Mouse (Mus musculus) lung, adult 18-20 months (tissue): ENCODE results near the gene Kdm5b.

Experiments
- DNase-seq, 2 experiments: peaks; one replicate each; pipeline ENCODE4 v3.0.0; 2022; ENCODE audit warnings: mixed read lengths in 2 of 2

The Kdm5b gene

DNA sequence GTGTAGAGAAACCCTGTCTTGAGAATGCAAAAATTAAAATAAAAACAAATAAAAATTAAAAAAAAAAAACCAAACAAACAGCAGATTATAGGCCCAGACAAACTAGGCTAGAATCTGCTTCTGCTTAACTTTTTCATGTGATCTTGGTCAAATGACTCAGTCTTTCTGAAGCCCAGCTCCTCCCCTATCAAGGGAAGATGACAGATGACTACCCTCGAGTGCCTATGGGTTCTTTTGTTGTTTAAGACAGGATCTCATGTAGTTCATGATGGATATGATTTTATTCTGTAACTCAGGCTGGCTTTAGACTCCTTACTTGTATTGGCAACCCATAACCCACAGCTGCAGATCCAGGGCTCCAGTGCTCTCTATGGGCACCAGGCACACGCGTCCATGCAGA lies 8.1 kb upstream of the Kdm5b start:
- DNase-seq = no peak

DNA sequence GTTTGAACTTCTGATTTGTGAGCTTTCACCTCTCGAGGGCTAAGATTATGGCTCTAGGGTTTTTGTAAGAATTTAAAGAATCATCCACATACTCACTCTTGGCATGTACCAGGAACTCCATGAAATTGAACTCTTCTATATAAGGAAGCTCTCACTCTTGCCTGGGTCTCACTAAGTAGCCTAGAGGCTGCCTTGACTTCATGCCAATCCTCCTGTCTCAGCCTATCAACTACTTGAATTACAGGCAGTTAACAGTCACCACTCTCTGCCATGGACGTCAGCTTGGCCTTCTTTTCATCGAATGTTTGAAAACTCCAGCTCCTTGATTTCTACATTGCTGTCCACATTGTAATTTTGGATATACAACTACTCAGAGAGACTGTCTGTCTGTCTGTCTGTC lies 7.6 kb upstream of the Kdm5b start:
- DNase-seq = no peak

DNA sequence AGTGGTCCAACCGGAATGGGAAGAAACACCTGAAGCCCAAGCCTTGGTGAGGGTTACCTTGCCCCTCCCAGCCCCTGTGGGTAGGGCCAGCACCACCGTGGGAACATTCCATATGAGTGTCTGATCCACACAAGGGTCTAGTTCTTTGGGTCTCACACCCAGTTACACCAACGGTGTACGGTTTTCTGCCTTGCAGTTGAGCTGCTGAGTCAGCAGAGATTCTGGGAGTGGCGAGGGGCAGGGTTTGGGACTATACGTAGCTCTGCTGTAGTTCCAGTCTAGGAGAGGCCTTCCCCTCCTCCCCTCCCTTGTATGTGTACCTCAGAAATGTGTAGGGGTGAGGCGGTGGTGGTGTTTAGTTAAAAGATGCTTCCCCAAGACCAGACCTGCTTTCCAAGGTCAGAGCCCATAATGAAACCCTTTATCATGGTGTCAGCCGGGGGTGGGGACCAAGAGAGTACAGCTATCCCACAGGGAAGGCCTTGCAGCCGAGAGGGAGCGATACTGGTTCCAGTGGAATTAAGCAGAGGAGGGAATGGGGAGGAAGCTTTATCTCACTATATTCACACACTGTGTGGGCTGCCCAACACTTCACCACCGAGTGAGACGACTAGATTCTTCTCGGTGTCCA lies 4.6 kb upstream of the Kdm5b start:
- peak; percentile 66 to 80 for DNase-seq

DNA sequence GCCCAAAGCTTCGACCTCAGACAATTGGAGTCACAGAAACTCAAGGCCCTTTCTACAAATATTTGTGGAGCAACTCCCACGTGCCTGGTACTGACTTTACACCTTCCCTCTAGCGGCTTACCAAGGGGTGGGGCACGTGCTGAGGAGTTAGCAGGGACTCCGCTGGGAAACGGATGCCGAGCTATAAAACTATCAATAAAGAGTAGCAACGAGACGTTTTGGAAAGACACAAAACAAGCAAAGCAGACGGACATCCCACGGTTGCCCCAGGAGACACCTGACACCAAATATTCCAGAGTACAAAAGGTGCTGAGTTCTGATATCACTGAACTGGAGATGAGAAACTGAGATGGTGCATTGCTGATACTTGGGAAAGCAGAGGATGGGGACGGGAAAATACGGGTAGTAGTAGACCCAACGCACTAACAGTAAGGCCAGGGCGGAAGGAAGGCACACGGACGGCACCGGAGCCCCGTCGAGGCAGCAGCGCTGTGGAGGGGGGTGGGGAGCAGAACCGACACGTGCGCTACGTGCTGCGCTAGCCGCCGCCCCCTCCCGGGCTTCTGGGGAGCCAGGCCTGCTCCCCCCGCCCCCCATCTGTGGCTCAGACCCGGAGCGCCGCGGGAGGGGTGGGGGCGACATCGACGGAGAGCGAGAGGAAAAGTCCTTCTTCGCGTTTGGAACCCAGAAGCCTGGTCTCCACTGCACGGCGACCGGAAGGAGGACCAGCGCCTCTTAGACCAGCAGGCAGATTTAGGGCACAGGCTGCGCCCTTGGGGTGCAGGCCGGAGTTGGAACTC lies 3.9 kb upstream of the Kdm5b start:
- DNase-seq = peak; percentile 38 to 60

DNA sequence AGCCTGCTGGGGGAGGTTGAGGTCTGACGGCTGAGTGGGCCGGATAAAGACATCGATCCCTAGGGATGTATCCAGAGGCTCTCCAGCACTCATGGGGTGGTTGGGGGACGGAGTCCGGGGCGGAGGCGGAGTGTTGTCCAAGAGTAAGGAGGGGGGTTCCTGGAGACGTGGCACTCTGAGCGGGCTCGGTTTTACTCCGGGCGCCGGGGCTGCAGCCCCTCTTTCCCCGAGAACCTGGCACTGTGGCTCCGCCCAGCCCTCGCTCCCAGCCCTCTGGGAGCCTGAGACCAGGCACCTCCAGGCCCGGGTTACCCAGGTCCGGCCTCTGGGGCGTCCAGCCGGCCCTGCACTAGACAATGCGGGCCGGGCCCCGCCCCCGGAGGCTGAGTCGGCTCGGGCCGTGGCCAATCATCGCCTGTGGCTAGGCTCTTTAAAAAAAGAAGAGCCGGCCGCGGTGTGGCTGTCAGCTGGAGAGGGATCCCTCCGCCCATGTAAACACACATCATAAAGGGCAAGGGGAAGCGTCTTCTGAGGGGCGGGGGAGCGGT lies 3.2 kb upstream of the Kdm5b start:
- DNase-seq = peak; percentile 96 to 97

DNA sequence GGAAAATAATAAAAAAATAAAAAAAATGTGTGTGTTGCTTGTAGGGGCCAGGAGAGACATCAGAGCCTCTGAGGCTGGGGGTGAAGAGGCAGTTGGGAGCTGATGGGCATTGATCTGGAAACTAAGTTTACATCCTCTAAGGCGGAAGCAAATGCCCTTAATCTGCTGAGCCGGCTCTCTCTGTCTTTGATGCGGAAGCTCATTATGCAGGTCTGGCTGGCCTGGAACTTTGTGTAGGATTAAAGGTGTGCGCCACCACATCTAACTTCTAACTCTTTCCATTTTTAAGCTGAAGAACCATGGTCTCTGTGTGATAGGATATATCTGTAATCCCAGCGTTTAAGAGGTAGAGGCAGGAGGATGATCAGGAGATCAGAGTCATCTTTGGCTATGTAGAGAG lies 1.5 kb upstream of the Kdm5b start:
- DNase-seq = no peak

DNA sequence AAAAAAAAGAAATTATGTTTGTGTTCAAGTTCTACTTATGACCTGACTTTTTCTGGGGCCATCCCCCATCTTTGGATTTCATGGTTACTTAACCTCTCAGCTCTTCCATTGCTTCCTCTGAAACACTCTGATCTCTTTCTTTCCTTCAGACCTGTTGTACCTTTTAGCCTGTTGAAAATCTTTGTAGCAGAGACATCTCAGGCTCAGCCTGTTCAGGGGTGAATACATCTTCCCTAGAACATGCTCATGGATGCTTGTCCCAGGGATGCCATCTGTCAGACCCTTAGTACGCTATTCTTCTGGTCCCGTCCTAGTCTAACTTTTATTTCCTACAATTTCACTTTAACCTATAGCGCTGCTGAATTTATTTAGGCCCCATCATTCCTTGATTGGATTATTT lies 745 bp upstream of the Kdm5b start:
- DNase-seq = no peak

DNA sequence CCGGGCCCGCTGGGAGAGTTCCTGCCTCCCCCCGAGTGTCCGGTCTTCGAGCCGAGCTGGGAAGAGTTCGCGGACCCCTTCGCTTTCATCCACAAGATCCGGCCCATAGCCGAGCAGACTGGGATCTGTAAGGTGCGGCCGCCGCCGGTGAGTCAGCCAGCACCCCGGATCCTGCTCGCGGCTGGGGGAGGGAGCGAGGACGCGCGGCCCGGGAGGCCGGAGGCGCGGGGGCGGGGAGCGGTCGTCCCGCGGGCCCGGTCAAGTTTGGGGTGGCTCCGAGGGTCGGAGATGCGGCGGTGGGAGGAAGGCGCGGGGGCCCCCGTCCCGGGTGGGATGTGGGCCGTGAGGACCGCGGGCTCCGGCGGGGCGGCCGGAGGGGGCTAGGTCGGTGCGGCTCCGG lies 425 bp downstream of the Kdm5b start:
- peak; percentile 49 to 52 for DNase-seq

DNA sequence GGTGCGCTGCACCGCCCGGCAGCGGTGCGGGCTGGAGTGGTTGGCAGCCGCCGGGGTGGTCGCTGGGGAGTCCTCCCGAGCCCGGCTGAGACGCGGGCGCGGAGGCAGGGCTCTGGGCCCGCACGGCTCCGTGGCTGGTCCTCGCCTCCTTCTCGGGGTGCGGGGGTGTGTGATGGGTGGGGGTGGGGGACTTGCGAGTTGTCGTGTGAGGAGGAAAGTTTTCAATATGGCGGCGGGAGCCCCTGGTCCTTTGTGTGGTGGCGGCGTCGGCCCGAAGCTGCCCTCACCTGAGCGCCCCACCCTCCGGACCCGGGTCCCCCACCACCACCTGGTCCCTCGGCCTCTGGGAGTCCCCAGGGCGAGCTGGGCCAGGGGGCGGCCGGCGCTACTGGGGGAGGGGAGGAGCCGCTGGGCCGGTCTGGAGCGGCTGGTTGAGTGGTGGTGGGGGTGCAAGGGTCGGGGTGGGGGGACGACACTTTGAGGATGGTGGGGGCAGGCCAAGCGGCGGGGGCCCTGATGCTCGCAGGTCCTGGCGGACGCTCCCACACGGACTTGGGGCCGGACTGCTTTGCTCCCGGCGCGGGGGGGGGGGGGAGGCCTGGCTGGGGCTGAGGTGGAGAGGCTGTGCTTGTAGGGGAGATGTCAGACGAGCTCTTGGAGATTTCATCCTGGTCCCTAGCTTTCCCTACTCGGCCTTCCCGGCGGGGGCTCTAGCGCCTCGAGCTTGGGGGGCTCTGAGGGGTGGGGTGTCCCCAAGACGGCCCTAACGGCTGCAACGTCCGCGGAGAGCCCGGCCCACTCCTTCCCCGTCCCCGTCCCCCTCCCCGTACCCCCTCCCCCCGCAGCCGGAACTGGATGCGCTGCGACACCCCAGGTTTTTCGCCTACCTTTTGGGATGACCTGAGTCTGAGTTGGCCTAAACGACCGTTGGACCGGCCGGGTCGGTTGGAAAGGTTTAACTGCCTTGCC lies 1.1 kb downstream of the Kdm5b start:
- DNase-seq = peak; percentile 16 to 20

DNA sequence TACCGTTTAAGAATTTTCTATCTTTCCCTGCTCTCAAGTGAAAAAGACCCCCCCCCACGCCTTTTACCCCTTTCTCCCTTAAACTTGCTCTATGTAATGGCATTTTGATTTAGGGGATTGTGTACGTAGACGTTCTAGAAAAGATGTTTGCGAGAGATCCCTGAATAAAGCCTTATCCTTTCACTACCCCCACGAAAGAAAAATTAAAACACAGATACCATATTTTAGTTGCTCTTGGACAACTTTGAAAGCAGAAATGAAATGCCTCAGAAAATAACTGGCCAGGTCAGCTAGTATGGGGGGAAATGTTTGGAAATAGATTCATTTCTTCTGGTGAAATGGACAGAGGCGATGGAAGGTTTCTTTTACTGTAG lies 1.8 kb downstream of the Kdm5b start:
- DNase-seq = no peak

DNA sequence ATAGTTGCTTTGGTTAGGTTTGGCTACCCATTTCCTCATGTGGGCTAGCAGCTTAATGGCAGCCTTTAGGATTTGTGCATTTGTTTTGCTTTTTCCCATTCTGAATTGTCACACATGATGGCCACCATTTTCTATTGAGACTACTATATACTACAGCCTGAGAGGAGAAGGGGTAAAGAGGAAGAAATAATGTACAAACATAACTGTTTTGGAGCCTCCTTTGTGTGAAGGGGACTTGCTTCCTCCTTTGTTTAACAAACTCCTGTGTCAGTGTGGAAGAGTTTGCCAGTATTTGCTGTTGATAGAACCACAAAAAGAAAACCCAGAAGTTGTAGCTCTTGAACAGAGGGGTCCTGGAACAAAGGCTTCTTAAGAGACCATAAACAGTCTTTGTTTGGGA lies 2.5 kb downstream of the Kdm5b start:
- DNase-seq = no peak

DNA sequence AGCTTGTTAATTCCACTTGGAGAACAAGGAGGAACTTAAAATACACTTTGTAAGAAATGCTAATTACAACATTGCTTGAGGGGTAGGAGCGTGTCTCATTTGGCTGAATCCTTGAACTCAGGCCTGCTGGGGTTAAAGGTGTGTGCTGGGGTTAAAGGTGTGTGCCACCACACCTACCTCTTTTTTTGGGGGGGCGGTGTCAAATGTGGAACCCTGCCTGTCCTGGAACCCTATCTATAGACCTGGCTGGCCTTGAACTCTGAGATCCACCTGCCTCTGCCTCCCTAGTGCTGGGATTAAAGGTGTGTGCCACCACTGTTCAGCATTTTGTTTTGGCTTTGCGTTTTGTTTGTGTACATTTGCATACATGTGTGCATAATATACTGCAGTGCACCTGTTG lies 3.8 kb downstream of the Kdm5b start:
- DNase-seq = no peak

DNA sequence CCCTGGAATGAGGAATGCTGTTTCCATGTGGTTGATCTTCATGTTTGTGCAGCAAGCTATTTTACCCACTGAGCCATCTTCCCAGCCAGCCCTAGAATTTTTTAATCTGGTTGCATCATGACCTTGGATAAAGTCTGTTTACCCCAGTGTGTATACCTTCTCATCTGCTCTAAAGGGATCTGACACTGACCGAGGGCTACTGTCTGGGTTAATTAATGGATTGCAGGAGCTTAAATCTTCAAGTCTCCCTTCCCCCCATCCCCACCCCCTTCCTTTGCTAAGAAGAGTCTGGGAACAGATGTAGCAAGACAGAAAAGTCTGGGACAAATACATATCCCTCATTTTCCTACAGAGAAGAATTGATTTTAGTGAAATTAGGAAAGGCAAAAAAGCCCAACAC lies 7.5 kb downstream of the Kdm5b start:
- DNase-seq = no peak

DNA sequence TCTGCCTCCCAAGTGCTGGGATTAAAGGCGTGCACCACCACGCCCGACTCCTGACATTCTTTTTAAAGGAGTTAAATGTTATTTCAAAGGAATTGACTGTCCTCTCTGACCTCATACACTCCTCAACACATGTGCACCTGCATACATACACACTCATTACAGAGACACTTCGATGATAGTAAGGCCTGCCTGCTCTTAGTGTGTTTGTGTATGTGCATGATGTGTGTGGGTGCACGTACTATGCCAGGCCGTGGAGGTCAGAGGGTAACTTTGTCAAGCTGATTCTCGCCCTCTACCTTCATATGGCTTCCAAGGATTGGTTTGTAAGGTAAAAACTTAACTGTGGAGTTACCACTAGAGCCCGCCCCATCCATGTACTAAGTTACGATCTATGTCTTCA lies 10.2 kb downstream of the Kdm5b start:
- DNase-seq = no peak

DNA sequence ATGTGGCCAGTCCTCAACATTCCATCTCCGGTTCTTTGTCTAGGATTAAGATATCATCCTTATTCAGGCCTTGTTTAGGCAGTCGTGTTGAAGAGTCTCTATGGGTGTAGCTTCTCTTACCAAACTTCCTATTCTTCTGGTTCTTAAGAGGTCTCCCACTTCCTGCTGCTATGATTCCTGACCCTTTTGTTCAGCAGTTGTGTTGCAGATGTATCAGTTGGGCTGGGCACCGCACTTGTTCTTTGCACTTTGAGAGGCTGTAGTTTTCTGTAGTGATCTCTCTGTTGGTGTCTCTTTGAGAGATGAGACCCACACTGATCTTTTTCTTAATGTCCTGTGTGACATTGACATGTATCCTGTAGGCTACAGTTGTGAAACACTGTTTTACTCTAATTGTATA lies 10.7 kb downstream of the Kdm5b start:
- DNase-seq = no peak

DNA sequence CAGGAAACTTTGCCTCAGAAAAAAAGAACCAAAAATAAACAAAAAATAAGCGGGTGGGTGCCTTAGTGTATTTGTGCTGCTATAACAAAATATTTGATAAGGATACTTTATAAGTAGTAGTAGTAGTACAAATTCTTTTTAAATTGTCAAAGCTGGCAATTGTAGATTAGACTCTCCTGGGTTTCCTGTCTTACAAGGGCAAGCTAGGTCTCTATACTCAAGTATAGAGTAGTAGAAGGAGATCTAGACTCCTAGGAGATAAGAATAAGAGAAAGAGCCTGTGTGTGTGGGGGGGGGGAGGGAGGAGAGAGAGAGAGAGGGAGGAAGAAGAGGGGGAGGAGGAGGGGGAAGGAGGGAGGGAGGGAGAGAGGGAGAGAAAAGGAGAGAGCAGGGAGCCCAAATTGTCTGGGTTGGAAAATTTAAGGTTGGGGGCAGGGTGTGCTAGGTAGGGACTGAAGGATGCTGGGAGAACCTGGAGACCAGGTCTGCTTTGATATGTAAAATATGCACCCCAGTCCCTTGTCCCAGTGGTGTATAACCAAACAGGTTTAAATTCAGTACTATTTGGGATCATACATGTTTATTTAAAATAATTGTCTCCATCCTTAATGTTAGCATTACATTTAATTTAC lies 13.4 kb downstream of the Kdm5b start:
- DNase-seq = no peak

DNA sequence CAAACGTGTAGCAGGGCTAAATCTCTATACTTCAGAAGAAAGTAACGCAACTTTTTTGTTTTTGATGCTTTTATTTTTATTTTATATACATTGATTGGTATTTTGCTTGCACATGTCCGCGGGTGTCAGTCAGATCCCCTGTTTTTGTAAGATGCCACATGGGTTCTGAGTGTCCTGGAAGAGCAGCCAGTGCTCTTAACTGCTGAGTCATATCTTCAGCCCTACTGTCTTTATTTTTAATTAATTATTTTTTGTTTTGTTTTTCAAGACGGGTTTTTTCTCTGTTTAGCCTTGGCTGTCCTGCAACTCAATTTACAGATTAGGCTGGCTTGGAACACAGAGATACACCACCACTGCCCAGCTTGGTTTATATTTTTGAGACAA lies 14.0 kb downstream of the Kdm5b start:
- DNase-seq = no peak

DNA sequence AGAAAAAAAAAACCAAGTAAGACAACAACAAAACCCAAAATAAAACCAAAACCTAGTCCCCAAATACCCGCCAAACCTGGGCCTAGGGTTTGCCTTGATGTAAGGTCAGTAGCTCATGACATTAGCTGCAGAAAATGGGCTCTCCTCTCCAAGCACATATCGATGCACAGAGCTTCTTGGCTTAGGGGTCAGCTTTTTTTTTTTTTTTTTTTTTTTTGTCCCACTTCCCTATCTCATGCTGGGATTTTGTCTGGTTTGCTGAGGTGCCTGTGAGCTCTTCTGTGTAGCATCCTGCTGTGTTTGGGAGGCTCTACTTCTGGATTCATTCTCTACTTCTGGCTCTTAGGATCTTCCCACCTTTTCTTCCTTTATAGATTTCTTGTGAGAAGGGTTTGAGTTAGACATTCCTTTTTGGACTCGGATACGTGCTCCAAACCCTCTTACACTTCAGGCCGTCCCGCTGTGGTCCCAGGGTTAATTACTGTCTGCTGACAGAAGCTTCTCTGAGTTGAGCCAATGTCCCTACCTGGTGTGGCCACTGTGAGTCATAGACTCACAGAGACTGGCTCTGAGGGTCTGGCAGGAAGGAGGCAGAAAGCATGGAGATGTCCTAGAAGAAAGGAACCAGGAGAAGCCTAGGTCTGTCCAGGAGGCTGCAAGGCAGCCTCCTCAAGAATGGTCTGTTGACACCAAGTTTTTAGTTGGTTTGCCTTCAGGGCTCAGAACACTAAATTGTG lies 17.6 kb downstream of the Kdm5b start:
- DNase-seq = no peak

DNA sequence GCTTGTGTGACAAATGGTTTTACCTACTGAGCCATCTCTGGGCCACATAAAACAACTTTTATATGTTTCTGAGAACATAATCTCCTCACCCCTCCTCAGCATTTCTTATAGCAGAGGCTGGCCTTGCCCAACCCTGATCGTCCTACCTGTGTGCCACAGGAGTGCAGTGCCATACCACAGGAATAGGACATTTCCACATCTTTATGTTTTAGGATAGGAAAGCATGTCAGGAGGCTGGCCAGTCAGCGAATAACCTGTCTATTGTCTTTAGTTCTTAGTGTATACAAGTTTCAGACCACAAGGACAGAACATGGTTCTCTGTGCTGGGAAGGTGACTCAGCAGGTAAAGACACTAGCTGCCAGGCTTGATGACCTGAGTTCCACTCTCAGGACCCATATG lies 20.8 kb downstream of the Kdm5b start:
- no peak for DNase-seq

DNA sequence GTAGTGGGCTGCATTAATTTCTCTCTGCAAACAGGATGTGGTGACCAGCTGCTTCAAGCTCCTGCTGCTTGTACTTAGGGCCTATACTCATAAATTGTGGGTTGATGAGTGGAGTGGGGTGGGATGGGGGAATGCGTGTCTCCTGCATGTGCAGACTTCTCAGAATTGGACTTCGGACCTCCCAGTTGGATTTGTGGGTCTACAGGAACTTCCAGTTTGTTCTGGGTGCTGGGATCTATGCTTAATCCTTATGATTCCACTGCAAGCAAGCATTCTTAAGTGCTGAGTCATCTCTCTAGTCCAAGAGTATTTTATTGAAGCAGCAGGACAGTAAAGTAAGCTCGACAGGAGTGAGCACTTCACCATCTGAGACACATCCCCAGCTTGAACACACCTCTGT lies 23.6 kb downstream of the Kdm5b start:
- DNase-seq = no peak

DNA sequence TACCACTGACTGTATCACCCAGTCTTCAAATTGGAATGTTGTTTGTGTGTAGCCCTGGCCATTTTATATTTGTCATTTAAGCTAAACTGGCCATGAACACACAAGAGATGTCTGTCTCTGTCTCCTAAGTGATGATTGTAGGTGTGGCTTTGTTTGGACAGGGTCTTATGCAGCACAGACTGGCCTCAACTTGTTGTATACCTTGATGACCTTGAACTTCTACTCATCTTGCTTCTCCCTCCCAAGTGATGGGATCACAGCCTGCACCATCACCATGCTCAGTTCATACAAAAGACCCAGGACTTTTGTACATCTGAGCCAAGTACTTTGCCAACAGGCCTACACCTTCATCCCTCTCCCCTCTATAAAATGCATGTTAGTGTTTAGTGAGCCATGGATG lies 29.7 kb downstream of the Kdm5b start:
- no peak for DNase-seq

DNA sequence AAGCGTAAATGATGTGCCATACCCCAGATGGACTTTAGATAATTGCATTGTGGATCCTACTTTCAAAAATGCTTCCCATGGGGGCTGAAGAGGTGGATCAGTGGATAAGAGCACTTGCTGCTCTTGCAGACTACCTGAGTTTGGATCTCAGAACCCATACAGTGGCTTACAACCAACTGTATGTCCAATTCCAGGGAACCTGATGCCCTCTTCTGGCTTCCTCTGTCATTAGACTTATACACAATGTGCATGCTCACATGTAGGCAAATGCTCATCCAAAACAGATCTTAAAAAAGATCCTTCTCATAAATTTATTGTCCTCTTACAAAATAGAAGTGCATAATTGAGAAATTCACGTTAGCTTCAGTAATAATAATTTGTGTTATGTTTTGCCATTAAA lies 31.8 kb downstream of the Kdm5b start:
- no peak for DNase-seq
